Mouse (Mus musculus): Measurements from ENCODE around the gene Dynlt1c. TPM values are rescaled to one million over a fixed set of nuclear protein-coding genes. Genes with fewer than 3 reads are reported as not detected.
"Not testable (repeated sequence)": the region's sequence is repeated elsewhere in the genome, so short reads cannot be mapped to it uniquely, and the experiment has no call there.

The Dynlt1c gene
- total RNA-seq, 1 experiment from 2014 or later: 22.2 TPM

GRCm38 (mm10) chr17:6616731-6617130, 15.3 kb downstream of the Dynlt1c start:
- ATAC-seq (replicated peaks; ENCODE audit: insufficient number of reproducible peaks, low FRiP score, low TSS enrichment, poor library complexity, severe bottlenecking): not testable (repeated sequence)

GRCm38 (mm10) chr17:6617689-6618400, 16.4 kb downstream of the Dynlt1c start:
- not testable (repeated sequence) for ATAC-seq (replicated peaks; ENCODE audit: insufficient number of reproducible peaks, low FRiP score, low TSS enrichment, poor library complexity, severe bottlenecking)

- ATAC-seq (replicated peaks; ENCODE audit: insufficient number of reproducible peaks, low FRiP score, low TSS enrichment, poor library complexity, severe bottlenecking): not testable (repeated sequence)
These were observed 17.8 kb downstream of the Dynlt1c start for GRCm38 (mm10) chr17:6619271-6619670.

- not testable (repeated sequence) for ATAC-seq (replicated peaks; ENCODE audit: insufficient number of reproducible peaks, low FRiP score, low TSS enrichment, poor library complexity, severe bottlenecking)
These were observed 18.6 kb downstream of the Dynlt1c start for GRCm38 (mm10) chr17:6620035-6620434.

- not testable (repeated sequence) for ATAC-seq (replicated peaks; ENCODE audit: insufficient number of reproducible peaks, low FRiP score, low TSS enrichment, poor library complexity, severe bottlenecking)
These were observed 19.4 kb downstream of the Dynlt1c start for GRCm38 (mm10) chr17:6620730-6621451.

- not testable (repeated sequence) for ATAC-seq (replicated peaks; ENCODE audit: insufficient number of reproducible peaks, low FRiP score, low TSS enrichment, poor library complexity, severe bottlenecking)
These were observed 20.5 kb downstream of the Dynlt1c start for GRCm38 (mm10) chr17:6621976-6622375.

- ATAC-seq (replicated peaks; ENCODE audit: insufficient number of reproducible peaks, low FRiP score, low TSS enrichment, poor library complexity, severe bottlenecking): not testable (repeated sequence)
These were observed 23.6 kb downstream of the Dynlt1c start for GRCm38 (mm10) chr17:6624926-6625558.

- ATAC-seq (replicated peaks; ENCODE audit: insufficient number of reproducible peaks, low FRiP score, low TSS enrichment, poor library complexity, severe bottlenecking): not testable (repeated sequence)
These were observed 28.9 kb downstream of the Dynlt1c start for GRCm38 (mm10) chr17:6630398-6630797.

- ATAC-seq (replicated peaks; ENCODE audit: insufficient number of reproducible peaks, low FRiP score, low TSS enrichment, poor library complexity, severe bottlenecking): not testable (repeated sequence)
These were observed 31.4 kb downstream of the Dynlt1c start for GRCm38 (mm10) chr17:6632850-6633249.

GRCm38 (mm10) chr17:6635781-6636180, 34.3 kb downstream of the Dynlt1c start:
- not testable (repeated sequence) for ATAC-seq (replicated peaks; ENCODE audit: insufficient number of reproducible peaks, low FRiP score, low TSS enrichment, poor library complexity, severe bottlenecking)

GRCm38 (mm10) chr17:6636861-6637260, 35.4 kb downstream of the Dynlt1c start:
- no peak for ATAC-seq (replicated peaks; ENCODE audit: insufficient number of reproducible peaks, low FRiP score, low TSS enrichment, poor library complexity, severe bottlenecking)

GRCm38 (mm10) chr17:6637434-6637833, 36.0 kb downstream of the Dynlt1c start:
- ATAC-seq (replicated peaks; ENCODE audit: insufficient number of reproducible peaks, low FRiP score, low TSS enrichment, poor library complexity, severe bottlenecking): not testable (repeated sequence)

- ATAC-seq (replicated peaks; ENCODE audit: insufficient number of reproducible peaks, low FRiP score, low TSS enrichment, poor library complexity, severe bottlenecking): not testable (repeated sequence)
These were observed 37.0 kb downstream of the Dynlt1c start for GRCm38 (mm10) chr17:6638444-6638843.

GRCm38 (mm10) chr17:6639486-6639885, 38.0 kb downstream of the Dynlt1c start:
- ATAC-seq (replicated peaks; ENCODE audit: insufficient number of reproducible peaks, low FRiP score, low TSS enrichment, poor library complexity, severe bottlenecking): not testable (repeated sequence)

GRCm38 (mm10) chr17:6640044-6640637, 38.7 kb downstream of the Dynlt1c start:
- not testable (repeated sequence) for ATAC-seq (replicated peaks; ENCODE audit: insufficient number of reproducible peaks, low FRiP score, low TSS enrichment, poor library complexity, severe bottlenecking)

GRCm38 (mm10) chr17:6640771-6641429, 39.4 kb downstream of the Dynlt1c start:
- ATAC-seq (replicated peaks; ENCODE audit: insufficient number of reproducible peaks, low FRiP score, low TSS enrichment, poor library complexity, severe bottlenecking): 0 out of 2 replicates have a peak, but pooled peaks have one; percentile 11

GRCm38 (mm10) chr17:6644210-6644609, 42.7 kb downstream of the Dynlt1c start:
- not testable (repeated sequence) for ATAC-seq (replicated peaks; ENCODE audit: insufficient number of reproducible peaks, low FRiP score, low TSS enrichment, poor library complexity, severe bottlenecking)

GRCm38 (mm10) chr17:6644673-6645072, 43.2 kb downstream of the Dynlt1c start:
- ATAC-seq (replicated peaks; ENCODE audit: insufficient number of reproducible peaks, low FRiP score, low TSS enrichment, poor library complexity, severe bottlenecking): not testable (repeated sequence)

Measured in monocyte, adult 5-6 weeks (primary cell).